Mouse (Mus musculus) cerebellum, postnatal 25 days (tissue): Measurements from ENCODE around the gene Antxr1.
"Not testable (repeated sequence)": the region's sequence is repeated elsewhere in the genome, so short reads cannot be mapped to it uniquely, and the experiment has no call there.

Experiments
- DNase-seq, 2 experiments: peaks; one replicate each; pipeline ENCODE4 v3.0.0; 2021; ENCODE audit warnings: mixed read lengths in 2 of 2

Antxr1 gene

DNA sequence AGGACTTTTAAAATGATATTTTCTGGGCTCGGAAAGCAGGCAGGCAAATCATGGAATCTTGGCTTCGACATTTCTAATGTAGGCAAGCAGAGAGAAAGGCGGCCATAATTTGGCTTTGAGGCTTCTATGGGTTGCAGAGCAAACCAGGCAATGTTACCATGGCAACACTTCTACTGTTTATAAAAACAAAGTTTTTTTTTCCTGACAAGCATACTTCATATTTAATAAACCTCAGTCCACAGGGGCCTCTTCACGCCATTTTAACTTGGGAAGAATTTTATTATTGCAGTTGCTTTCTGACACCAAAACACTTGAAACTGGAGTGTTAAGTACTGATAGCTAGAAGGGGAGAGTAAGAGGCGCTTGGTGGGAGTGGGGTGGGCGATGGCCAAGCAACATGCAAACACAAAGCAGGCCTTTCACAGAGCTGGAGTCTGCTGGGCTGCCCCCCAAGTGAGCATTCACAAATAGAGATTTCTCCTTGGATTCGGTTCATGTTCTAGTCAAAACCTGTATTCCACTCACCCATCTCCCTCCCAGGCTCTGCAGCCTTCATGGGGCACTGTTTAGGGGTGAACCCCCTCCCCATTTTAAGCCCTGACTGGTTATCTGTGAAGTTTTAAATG lies 235.8 kb downstream of the Antxr1 start:
- DNase-seq, result no peak

- DNase-seq, result no peak
Measured at GRCm38 (mm10) chr6:87099261-87099660, 236.4 kb downstream of the Antxr1 start.

GRCm38 (mm10) chr6:87093631-87094030 lies 242.0 kb downstream of the Antxr1 start:
- DNase-seq, result not testable (repeated sequence)

GRCm38 (mm10) chr6:87092476-87092875 lies 243.1 kb downstream of the Antxr1 start:
- DNase-seq, result no peak

GRCm38 (mm10) chr6:87090877-87091276 lies 244.7 kb downstream of the Antxr1 start:
- DNase-seq, result no peak

- DNase-seq, result no peak
Measured at GRCm38 (mm10) chr6:87088356-87088755, 247.3 kb downstream of the Antxr1 start.

DNA sequence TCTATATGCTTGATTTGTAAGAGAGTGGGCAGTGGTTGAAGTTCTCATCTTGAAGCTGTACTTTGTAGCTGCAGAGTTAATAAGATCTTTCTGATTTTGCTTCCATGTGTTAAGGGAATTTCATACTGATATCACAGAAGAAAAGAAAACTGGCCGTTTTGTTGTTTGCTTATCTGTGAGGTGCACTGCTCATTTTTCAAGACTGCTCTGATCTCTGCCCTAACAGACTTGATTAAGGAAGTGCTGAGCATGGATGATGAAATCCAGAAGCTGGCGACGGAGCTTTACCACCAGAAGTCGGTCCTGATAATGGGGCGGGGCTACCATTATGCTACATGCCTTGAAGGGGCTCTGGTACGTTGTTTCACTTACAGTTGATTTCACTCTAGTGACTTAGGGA lies 250.6 kb downstream of the Antxr1 start:
- DNase-seq, result no peak
